Mouse (Mus musculus) neutrophil, adult 59 days (primary cell): ENCODE data around the gene Olfr926. TPM values are rescaled to one million over a fixed set of nuclear protein-coding genes. Genes with fewer than 3 reads are reported as not detected.

Experiments used
- total RNA-seq, 2 experiments: library from RNA; stranded (reverse); gene quantifications; 1 replicate in 1 of 2; 2 replicates in 1 of 2; pipeline ENCODE4 v1.2.4; 2023

Gene Olfr926
- not detected for total RNA-seq

DNA sequence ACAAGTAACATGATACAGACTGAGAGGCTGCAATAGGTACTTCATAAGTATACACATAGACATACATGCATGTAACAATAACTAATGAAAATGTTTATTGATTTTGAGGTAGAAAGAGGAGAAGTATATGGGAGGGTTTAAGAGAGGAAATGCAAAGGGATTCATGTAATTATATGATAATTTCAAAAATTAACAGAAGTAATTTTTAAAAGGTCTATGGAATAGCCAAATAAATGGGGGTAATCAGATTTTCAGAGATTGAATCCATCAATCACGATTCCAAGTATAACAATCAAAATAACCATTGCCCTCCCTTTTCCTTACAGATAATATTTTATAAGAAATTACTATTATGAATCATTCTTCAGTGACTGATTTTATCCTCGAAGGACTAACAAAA is at the start of gene Olfr926:
Gene Olfr926 (plus strand): TSS at position 301 of the 400 bp plus-strand sequence.

DNA sequence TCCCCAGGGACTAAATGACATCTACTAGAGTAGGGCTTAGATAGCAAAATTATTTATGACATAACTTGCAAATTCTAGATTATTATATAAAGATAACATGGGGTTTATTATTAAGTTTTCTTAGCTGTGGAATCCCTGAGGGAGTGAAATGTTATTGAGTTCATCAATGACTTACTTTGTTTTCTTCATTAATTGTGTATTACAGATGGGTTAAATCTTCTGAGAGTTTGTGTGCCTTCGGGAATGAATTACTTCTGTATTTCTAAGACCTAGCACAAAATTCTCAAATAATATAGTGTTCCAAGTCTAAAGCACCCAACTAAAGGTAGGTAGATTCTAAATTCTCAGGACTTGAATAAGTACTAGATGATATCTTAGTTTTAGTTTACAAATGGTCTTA is 32.8 kb upstream of the Olfr926 start, which contains the start of gene Olfr924:
Gene Olfr924 (plus strand): TSS at position 301 of the 400 bp plus-strand sequence.

DNA sequence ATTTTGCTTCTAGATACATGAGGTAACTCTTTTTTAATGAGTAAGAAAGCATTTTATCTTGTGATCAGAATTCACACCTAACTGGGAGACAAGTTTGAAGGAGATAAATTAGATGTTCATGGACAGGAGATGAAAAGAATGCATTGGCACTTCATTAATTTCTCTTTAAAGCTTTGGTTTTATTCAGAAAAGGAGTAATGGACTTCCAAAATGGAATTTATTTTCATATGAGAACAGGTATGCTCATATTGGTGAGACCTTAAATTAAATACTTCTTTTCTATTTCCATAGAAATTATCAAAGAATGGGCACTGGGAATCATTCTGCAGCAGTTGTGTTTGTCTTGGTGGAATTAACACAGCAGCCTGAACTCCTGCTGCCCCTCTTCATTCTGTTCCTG is 22.2 kb upstream of the Olfr926 start, which contains the start of gene Olfr26:
Gene Olfr26 (plus strand): TSS at position 301 of the 400 bp plus-strand sequence.

Other genes with a start within 250 kb of the Olfr926 start
- gene Olfr916, start 217.3 kb upstream of the Olfr926 start, total RNA-seq: not detected
- not detected for gene Olfr917, start 211.3 kb upstream of the Olfr926 start, total RNA-seq
- gene Olfr918, start 202.5 kb upstream of the Olfr926 start, total RNA-seq: not detected
- gene Olfr919, start 173.5 kb upstream of the Olfr926 start, total RNA-seq: not detected
- 10 to 100 TPM; 20.1 to 32.2 TPM for gene Vwa5a, start 158.9 kb upstream of the Olfr926 start, total RNA-seq
- gene Olfr920, start 124.8 kb upstream of the Olfr926 start, total RNA-seq: under 1 TPM; 0.07 to 0.18 TPM
- gene Olfr921, start 104.1 kb upstream of the Olfr926 start, total RNA-seq: not detected
- not detected for gene Olfr922, start 62.5 kb upstream of the Olfr926 start, total RNA-seq
- gene Olfr923, start 50.6 kb upstream of the Olfr926 start, total RNA-seq: not detected
- not detected for gene Olfr924, start 32.7 kb upstream of the Olfr926 start, total RNA-seq
- gene Olfr26, start 22.1 kb upstream of the Olfr926 start, total RNA-seq: not detected
- not detected for gene Olfr930, start 52.7 kb downstream of the Olfr926 start, total RNA-seq
- not detected for gene Olfr933, start 95.2 kb downstream of the Olfr926 start, total RNA-seq
- gene Olfr934, start 111.2 kb downstream of the Olfr926 start, total RNA-seq: not detected
- not detected for gene Olfr935, start 122.6 kb downstream of the Olfr926 start, total RNA-seq
- not detected for gene Olfr146, start 146.3 kb downstream of the Olfr926 start, total RNA-seq
- not detected for gene Olfr937, start 187.8 kb downstream of the Olfr926 start, total RNA-seq
- gene Olfr938, start 201.8 kb downstream of the Olfr926 start, total RNA-seq: not detected